Mouse (Mus musculus): ENCODE measurements around the gene Ly6g.
"Not testable (repeated sequence)": the region's sequence is repeated elsewhere in the genome, so short reads cannot be mapped to it uniquely, and the experiment has no call there.

GRCm38 (mm10) chr15:75141812-75142360 lies 13.2 kb upstream of the Ly6g start:
- not testable (repeated sequence) for TF ChIP-seq FLI1 (IDR thresholded peaks at IDR 0.05; ENCODE audit: low read length); GATA1 (IDR thresholded peaks at IDR 0.05; ENCODE audit: borderline replicate concordance, low read length)
